Mouse (Mus musculus) spleen, adult 18-20 months (tissue): ENCODE results near the gene Sned1.

ENCODE experiments used
- DNase-seq, 2 experiments: peaks; one replicate each; pipeline ENCODE4 v3.0.0; 2022; ENCODE audit warnings: mixed read lengths in 2 of 2

Gene Sned1

GRCm38 (mm10) chr1:93326446-93326845, 90.8 kb downstream of the Sned1 start:
- DNase-seq = no peak

- DNase-seq = no peak
These were observed 99.0 kb downstream of the Sned1 start for GRCm38 (mm10) chr1:93334621-93335020.

DNA sequence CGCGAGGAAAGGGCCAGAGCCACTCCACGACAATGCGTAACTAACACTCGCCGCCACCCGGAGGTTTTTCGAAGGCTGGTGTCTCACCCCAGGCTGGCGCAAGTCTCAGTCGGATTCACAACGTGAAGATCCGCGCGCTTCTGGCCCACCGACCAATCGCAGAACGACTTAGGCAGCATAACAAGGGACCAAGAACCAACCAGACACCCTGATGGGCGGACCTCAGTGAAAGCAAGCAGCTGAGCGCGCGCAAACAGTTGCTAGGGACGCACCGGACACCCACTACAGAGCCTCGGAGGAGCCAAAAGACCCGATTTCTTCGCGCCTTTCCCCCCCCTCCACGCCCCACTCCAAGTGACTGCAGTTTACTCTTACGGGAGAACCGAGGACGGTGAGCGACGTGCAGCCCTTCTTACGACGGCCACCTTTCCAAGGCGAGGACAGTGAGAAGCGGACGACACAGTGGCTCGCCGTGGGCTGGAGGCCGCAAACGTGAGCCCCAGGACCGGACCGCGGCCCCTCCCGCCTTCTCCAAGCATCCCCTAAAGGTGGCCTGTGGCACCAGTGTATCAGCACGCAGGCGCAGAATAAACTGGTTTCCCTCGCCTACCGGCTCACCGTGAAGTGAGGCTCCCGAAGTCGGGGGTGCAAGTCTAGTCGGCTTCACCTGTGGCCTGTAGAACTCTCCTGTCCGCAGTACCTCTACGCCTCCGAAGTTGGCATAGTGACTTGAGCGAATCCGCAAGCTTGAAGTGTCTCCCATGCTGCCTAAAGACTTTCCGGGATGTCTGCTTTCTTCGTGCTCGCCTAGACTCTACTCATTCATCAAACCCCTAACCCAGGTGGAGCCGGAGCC, 107.2 kb downstream of the Sned1 start, which contains the start of the genes Ppp1r7 and Pask:
Gene Ppp1r7 (plus strand): TSS at position 207 of the 856 bp plus-strand sequence.
Gene Pask (minus strand): TSS at position 835 of the 856 bp plus-strand sequence.
- peak; percentile 84 to 87 for DNase-seq

GRCm38 (mm10) chr1:93343504-93344047, 107.9 kb downstream of the Sned1 start:
- peak; percentile 82 to 85 for DNase-seq

GRCm38 (mm10) chr1:93347176-93347575, 111.5 kb downstream of the Sned1 start:
- DNase-seq = no peak

DNA sequence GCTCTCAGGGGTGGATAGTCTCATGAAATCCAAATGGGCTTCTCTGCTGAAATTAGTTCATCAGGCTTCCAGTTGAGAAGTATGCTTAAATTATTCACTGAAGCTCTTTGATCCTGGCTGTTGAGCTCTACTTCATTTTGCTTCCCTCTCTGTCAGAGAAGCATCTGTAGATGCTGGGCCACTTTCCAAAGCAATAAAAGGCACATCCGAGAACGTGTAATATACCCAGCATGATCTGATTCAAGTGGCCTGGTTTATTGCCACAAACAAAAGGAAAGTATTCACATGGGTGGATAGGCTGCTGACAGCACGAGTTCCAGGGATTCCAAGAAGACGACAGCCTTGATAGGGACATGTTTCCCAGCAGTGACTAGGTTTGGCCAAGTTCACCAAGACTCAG, 114.1 kb downstream of the Sned1 start:
- DNase-seq = no peak
